Comparison of ENCODE assay signal across 7 mouse cellular contexts in the genomic region with DNA sequence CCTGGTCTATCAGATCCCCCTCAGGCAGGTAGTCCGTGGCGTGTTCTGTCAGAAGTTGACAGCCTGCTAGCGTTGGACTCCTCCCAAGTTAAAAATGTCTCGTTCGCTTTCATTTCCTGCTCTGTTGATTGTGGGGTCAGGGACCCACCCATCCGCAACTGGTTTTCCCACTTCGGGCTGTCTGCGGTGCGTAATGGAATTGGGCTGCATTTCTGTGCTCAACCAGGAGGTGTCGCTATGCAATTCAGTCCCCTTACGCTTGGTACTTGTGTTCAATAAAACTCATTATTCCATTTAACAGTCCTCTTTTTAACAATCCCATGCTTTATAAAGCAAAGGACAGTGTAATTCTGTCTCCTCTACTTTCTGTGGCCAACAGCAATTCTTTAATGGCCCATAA. TPM values are rescaled to one million over a fixed set of nuclear protein-coding genes. Genes with fewer than 3 reads are reported as not detected.
DNase-seq lines count a peak whose midpoint lies in the region; ATAC-seq and TF ChIP-seq lines count a peak whose summit lies in the region.

No protein-coding gene starts in this region.

- H3K9ac ChIP-seq in lung, postnatal 0 days (replicated peaks; ENCODE audit: low read depth) = no peak overlapping the region

- H3K4me3 ChIP-seq in left cerebral cortex, adult 2 months = no peak overlapping the region
- no peak overlapping the region for H3K4me3 ChIP-seq in lung, postnatal 0 days (ENCODE audit: low read depth, low read length)

- no peaks in the 10 kb centered on the region for H3K9me3 ChIP-seq in lung, postnatal 0 days (ENCODE audit: low read length)

- WGBS in lung, postnatal 0 days = 42% methylated on average over 11 of the region's 11 CpGs

- DNase-seq in left cerebral cortex, adult 2 months (ENCODE audit: extremely low spot score in 1 of 2, low spot score in 2 of 2) = peak in 1 of 2 experiments; percentile 26
- DNase-seq in left cerebral cortex, adult 11 months (ENCODE audit: low spot score) = no peak
- peak; percentile 38 for DNase-seq in T-cell, adult 2 months (ENCODE audit: low spot score)
- peak; percentile 55 for DNase-seq in embryo, embryonic 11 days
- DNase-seq in lung, postnatal 0 days (ENCODE audit: low spot score) = no peak
- no peak for DNase-seq in adipocyte (ENCODE audit: low spot score)
- no peak for DNase-seq in neural tube, embryonic 10.5 days (ENCODE audit: extremely low spot score, low spot score)

- intact Hi-C loops in left cerebral cortex, adult 2 months (cut with DNase I) = no loop called here

- peak; percentile 69 for TF ChIP-seq CTCF in left cerebral cortex, adult 2 months (IDR thresholded peaks at IDR 0.05)
- TF ChIP-seq CTCF in lung, postnatal 0 days (IDR thresholded peaks at IDR 0.05) = peak; percentile 72

- no peak for ATAC-seq in lung, postnatal 0 days

- H3K27ac ChIP-seq in left cerebral cortex, adult 2 months = no peak overlapping the region
- H3K27ac ChIP-seq in lung, postnatal 0 days (ENCODE audit: low read length) = no peak overlapping the region

- no peaks in the 10 kb centered on the region for H3K36me3 ChIP-seq in lung, postnatal 0 days (ENCODE audit: insufficient read depth, low read length)

- H3K4me2 ChIP-seq in lung, postnatal 0 days (replicated peaks; ENCODE audit: low read depth, low read length) = no peak overlapping the region

- H3K27me3 ChIP-seq in lung, postnatal 0 days (replicated peaks; ENCODE audit: insufficient read depth, low read length) = no peaks in the 10 kb centered on the region

- no peaks in the 10 kb centered on the region for H3K4me1 ChIP-seq in lung, postnatal 0 days (ENCODE audit: insufficient read depth, low read depth, low read length)

- TF ChIP-seq EP300 in lung, postnatal 0 days (IDR thresholded peaks at IDR 0.05) = no peak

RNA-seq across cellular contexts. Expression of gene Axin2, which starts 31.0 kb away (rescaled TPM):
- total RNA-seq in left cerebral cortex, adult 2 months (2021) = 10 to 100 TPM; 34.0 to 38.7 TPM
- 10.4 and 11.0 TPM in 2 replicates for polyA plus RNA-seq in lung, postnatal 0 days (2015; fragmentation: Nextera tagmentation; extraction: Ambion mirVana)

Comparison
In these comparisons a context has a peak if more than half of its experiments do, and no peak if none do; other contexts are left out.
1. DNase-seq: peak in T-cell, adult 2 months (single experiment) and embryo, embryonic 11 days (single experiment); none in left cerebral cortex, adult 11 months (single experiment), lung, postnatal 0 days (single experiment), adipocyte (single experiment) and neural tube, embryonic 10.5 days (single experiment).